Mouse (Mus musculus): ENCODE measurements around the gene Cmas. TPM values are rescaled to one million over a fixed set of nuclear protein-coding genes. Genes with fewer than 3 reads are reported as not detected.
A peak's percentile ranks its signal among the peaks of the same experiment; 100 is the strongest.

Cmas gene
- polyA plus RNA-seq, 1 experiment from 2014 or later = 57.4 TPM

GRCm38 (mm10) chr6:142738637-142739036 lies 17.8 kb upstream of the Cmas start:
- H3K36me3 ChIP-seq (ENCODE audit: inconsistent target) = no peaks in the 10 kb centered on the region
- WGBS (ENCODE audit: missing documents) = 84% methylated on average over 6 of the region's 6 CpGs
- no peak overlapping the region for H3K27ac ChIP-seq
- H3K4me3 ChIP-seq (ENCODE audit: inconsistent target) = no peak overlapping the region
- no peaks in the 10 kb centered on the region for H3K79me2 ChIP-seq (ENCODE audit: inconsistent target)

GRCm38 (mm10) chr6:142741763-142742162 lies 14.7 kb upstream of the Cmas start:
- Histone ChIP-seq H3K27ac (no peak overlapping the region), H3K4me3 (ENCODE audit: inconsistent target) (no peak overlapping the region), H3K79me2 (ENCODE audit: inconsistent target) (no peaks in the 10 kb centered on the region), H3K36me3 (ENCODE audit: inconsistent target) (no peaks in the 10 kb centered on the region)
- 98% methylated on average over 6 of the region's 6 CpGs for WGBS (ENCODE audit: missing documents)

DNA sequence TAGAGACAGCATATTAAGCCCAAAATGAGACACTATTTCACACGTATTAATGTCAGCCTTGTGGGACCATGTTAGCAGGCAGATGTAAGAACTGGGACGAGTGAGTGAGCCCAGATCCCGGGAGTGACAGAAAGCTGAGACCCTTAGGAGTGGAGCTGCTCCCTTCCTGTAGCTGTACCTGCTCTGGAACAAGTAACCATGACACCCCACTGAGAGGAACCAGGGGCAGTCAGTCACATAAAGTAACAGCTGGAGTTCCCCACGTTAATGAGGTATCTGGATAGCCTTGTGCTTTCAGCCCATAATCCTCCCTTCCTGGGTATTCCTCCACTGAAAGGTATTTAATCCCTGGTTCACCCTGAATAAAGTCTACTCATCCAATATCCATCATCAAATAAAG lies 13.3 kb upstream of the Cmas start:
- Histone ChIP-seq H3K4me3 (ENCODE audit: inconsistent target) (no peak overlapping the region), H3K36me3 (ENCODE audit: inconsistent target) (no peaks in the 10 kb centered on the region), H3K27ac (no peak overlapping the region), H3K79me2 (ENCODE audit: inconsistent target) (no peaks in the 10 kb centered on the region)
- WGBS (ENCODE audit: missing documents) = 93% methylated on average over 4 of the region's 4 CpGs

GRCm38 (mm10) chr6:142745484-142745883 lies 11.0 kb upstream of the Cmas start:
- Histone ChIP-seq H3K4me3 (ENCODE audit: inconsistent target) (no peak overlapping the region), H3K36me3 (ENCODE audit: inconsistent target) (no peaks in the 10 kb centered on the region), H3K79me2 (ENCODE audit: inconsistent target) (no peaks in the 10 kb centered on the region), H3K27ac (no peak overlapping the region)
- WGBS (ENCODE audit: missing documents) = 97% methylated on average over 5 of the region's 5 CpGs

GRCm38 (mm10) chr6:142746765-142747164 lies 9.7 kb upstream of the Cmas start:
- H3K36me3 ChIP-seq (ENCODE audit: inconsistent target) = no peaks in the 10 kb centered on the region
- no peaks in the 10 kb centered on the region for H3K79me2 ChIP-seq (ENCODE audit: inconsistent target)
- peak overlapping the region; percentile 86 for H3K27ac ChIP-seq
- no peak overlapping the region for H3K4me3 ChIP-seq (ENCODE audit: inconsistent target)
- WGBS (ENCODE audit: missing documents) = 14% methylated on average over 7 of the region's 7 CpGs

- no peaks in the 10 kb centered on the region for H3K36me3 ChIP-seq (ENCODE audit: inconsistent target)
- H3K4me3 ChIP-seq (ENCODE audit: inconsistent target) = no peak overlapping the region
- WGBS (ENCODE audit: missing documents) = no CpG with 5 or more reads among the region's 2 CpGs
- H3K27ac ChIP-seq = peak overlapping the region; percentile 86
- H3K79me2 ChIP-seq (ENCODE audit: inconsistent target) = no peaks in the 10 kb centered on the region
Measured at GRCm38 (mm10) chr6:142747165-142747564, 9.3 kb upstream of the Cmas start.

DNA sequence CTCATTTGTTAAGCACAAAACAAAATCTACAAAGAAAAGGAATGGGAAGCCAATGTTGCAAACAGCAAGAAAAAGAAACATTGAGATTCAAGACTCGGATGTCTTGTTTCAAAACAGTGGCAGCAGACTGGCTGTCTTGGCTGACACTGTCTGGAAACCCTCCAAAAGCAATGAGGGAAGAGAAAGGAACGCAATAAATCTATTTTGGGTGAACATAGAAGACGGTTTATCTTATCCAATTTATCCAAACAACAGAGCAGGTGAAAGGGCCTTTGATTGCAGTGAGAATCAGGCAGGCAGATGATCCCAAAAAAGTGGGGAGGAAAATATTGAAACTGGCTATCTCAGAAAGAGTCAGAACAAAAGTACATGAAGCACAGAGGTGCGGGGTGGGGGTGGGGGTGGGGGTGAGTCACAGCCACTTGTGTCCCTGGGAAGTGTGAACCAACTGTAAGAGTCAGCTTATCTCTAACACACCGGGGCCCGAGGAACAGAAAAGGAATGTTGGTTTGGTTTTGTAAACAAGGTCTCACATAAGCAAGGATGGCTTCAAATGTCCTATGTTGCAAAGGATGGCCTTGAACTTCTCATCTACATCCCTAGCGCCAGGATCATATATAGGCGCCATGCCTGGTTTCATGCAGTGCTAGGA lies 8.3 kb upstream of the Cmas start:
- no peaks in the 10 kb centered on the region for H3K79me2 ChIP-seq (ENCODE audit: inconsistent target)
- H3K27ac ChIP-seq = peak overlapping the region; percentile 86
- H3K4me3 ChIP-seq (ENCODE audit: inconsistent target) = no peak overlapping the region
- H3K36me3 ChIP-seq (ENCODE audit: inconsistent target) = no peaks in the 10 kb centered on the region
- WGBS (ENCODE audit: missing documents) = 46% methylated on average over 7 of the region's 8 CpGs

DNA sequence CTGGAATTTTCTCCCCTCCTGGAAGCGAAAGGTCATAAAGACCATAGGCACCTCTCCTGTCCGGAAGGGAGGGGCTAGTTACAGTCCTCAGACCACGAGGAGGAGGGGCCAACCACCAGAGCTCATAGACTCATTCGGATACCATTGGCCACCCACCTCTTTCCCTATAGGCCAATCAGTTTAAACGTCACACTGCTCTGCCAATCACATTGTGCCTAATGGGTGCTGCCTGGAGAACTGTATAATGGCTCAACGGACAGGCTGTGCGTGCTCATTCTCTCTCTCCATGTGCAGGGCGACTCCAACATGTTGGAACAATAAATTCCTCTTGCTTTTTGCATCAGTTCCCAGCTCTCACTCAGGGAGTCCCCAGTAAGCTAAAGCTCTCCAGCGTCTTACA lies 5.1 kb upstream of the Cmas start:
- H3K36me3 ChIP-seq (ENCODE audit: inconsistent target) = no peaks in the 10 kb centered on the region
- H3K4me3 ChIP-seq (ENCODE audit: inconsistent target) = no peak overlapping the region
- 86% methylated on average over 9 of the region's 9 CpGs for WGBS (ENCODE audit: missing documents)
- H3K27ac ChIP-seq = no peak overlapping the region
- H3K79me2 ChIP-seq (ENCODE audit: inconsistent target) = no peaks in the 10 kb centered on the region

GRCm38 (mm10) chr6:142752331-142753246 lies 3.9 kb upstream of the Cmas start:
- Histone ChIP-seq H3K79me2 (ENCODE audit: inconsistent target) (peaks cover 7% of the 10 kb centered on the region), H3K36me3 (ENCODE audit: inconsistent target) (no peaks in the 10 kb centered on the region), H3K4me3 (ENCODE audit: inconsistent target) (no peak overlapping the region), H3K27ac (peak overlapping the region; percentile 19)
- WGBS (ENCODE audit: missing documents) = 18% methylated on average over 14 of the region's 14 CpGs

DNA sequence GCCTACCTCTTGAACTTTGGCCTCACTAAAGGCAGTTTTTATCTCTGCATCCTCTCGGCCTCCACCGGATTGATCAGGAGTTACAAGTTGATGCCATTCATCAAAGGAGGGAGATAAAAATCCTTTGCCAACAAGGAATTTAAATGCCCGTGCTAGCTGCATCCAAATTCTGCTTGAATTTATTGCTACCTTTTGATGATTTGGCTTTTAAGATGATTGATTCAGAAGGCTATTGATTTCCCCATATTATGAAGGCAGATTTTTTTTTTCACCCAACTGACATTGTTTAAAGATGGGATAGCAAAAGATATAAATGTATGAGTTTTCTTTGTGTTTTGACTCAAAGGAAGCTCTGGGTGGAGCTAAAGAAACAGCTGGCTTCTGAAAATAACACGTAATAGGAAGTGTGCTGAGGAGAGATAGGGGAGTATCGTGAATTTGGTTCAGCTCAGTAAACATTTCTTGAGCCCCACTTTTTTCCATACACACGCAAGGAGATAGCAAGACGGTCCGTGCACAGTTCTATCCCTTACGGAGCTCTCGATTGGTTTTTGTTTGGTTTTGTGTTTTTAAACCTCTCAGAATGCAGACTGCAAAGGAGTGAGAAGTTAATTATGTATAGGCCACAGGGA lies 964 bp downstream of the Cmas start:
- Histone ChIP-seq H3K4me3 (ENCODE audit: inconsistent target) (peak overlapping the region; percentile 62), H3K36me3 (ENCODE audit: inconsistent target) (no peaks in the 10 kb centered on the region), H3K79me2 (ENCODE audit: inconsistent target) (peaks cover 56% of the 10 kb centered on the region), H3K27ac (peak overlapping the region; percentile 24)
- WGBS (ENCODE audit: missing documents) = 0% methylated on average over 10 of the region's 10 CpGs

- 61% methylated on average over 6 of the region's 6 CpGs for WGBS (ENCODE audit: missing documents)
- Histone ChIP-seq H3K36me3 (ENCODE audit: inconsistent target) (no peaks in the 10 kb centered on the region), H3K4me3 (ENCODE audit: inconsistent target) (peak overlapping the region; percentile 62), H3K27ac (peak overlapping the region; percentile 24), H3K79me2 (ENCODE audit: inconsistent target) (peaks cover 61% of the 10 kb centered on the region)
Measured at GRCm38 (mm10) chr6:142757976-142758375, 1.5 kb downstream of the Cmas start.

DNA sequence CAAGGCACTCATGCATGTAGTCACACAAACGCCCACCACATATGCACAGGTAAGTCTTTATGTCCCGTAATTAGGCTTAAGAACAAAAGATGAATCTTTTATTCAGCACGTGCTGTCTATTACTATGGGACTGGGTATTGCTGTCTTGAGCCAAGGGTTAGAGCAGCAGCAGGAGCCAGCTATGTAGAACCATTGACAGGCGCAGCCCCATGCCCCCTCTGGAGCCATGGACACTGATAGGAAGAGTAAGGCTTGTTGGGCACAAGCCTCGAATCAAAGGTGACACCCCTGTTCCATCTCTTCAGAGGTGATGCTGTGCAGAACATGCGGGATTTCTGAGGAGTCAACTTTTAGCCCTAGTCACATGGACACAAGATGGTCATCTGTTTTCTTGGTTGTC lies 2.1 kb downstream of the Cmas start:
- H3K4me3 ChIP-seq (ENCODE audit: inconsistent target) = no peak overlapping the region
- 94% methylated on average over 6 of the region's 6 CpGs for WGBS (ENCODE audit: missing documents)

GRCm38 (mm10) chr6:142759633-142760032 lies 3.1 kb downstream of the Cmas start:
- 96% methylated on average over 2 of the region's 2 CpGs for WGBS (ENCODE audit: missing documents)
- peaks cover 13% of the 10 kb centered on the region; the same call in 1 of the 2 replicates for H3K36me3 ChIP-seq (ENCODE audit: inconsistent target)

More for the DNA sequence above, 2.1 kb downstream of the Cmas start:
- Histone ChIP-seq H3K36me3 (ENCODE audit: inconsistent target) (0 out of 2 replicates have a peak, but pooled peaks cover 5% of the 10 kb centered on the region), H3K27ac (no peak overlapping the region), H3K79me2 (ENCODE audit: inconsistent target) (peaks cover 67% of the 10 kb centered on the region)

DNA sequence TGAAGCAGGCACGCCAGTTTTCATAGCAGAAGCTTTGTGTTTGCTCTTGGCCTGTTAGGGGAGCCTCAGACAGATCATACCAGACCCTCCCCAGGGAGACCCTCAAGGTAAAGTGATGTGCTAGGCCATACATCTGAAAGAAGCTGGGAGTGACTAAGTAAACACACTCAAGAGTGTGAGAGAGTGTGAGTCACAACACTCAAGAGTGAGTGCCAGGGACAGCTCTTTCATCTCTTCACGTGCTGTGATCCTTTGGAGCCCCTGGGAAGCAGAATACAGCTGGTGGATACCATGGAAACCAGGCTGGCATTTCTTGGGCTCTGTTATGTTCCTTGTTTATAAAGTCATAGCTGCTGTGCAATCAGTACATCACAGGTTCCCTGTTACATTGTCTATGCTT lies 8.4 kb downstream of the Cmas start:
- Histone ChIP-seq H3K27ac (no peak overlapping the region), H3K36me3 (ENCODE audit: inconsistent target) (peaks cover 62% of the 10 kb centered on the region), H3K4me3 (ENCODE audit: inconsistent target) (no peak overlapping the region), H3K79me2 (ENCODE audit: inconsistent target) (peaks cover 41% of the 10 kb centered on the region)
- 91% methylated on average over 2 of the region's 2 CpGs for WGBS (ENCODE audit: missing documents)

More at GRCm38 (mm10) chr6:142759633-142760032, 3.1 kb downstream of the Cmas start:
- H3K27ac ChIP-seq = no peak overlapping the region
- H3K79me2 ChIP-seq (ENCODE audit: inconsistent target) = peaks cover 71% of the 10 kb centered on the region
- H3K4me3 ChIP-seq (ENCODE audit: inconsistent target) = no peak overlapping the region

GRCm38 (mm10) chr6:142767305-142767704 lies 10.8 kb downstream of the Cmas start:
- H3K79me2 ChIP-seq (ENCODE audit: inconsistent target) = peaks cover 17% of the 10 kb centered on the region
- WGBS (ENCODE audit: missing documents) = 92% methylated on average over 9 of the region's 9 CpGs
- peaks cover 86% of the 10 kb centered on the region for H3K36me3 ChIP-seq (ENCODE audit: inconsistent target)
- no peak overlapping the region for H3K4me3 ChIP-seq (ENCODE audit: inconsistent target)
- H3K27ac ChIP-seq = no peak overlapping the region
